Mouse (Mus musculus): Measurements from ENCODE around the gene Pabpc4. TPM values are rescaled to one million over a fixed set of nuclear protein-coding genes. Genes with fewer than 3 reads are reported as not detected.
"Not testable (repeated sequence)": the region's sequence is repeated elsewhere in the genome, so short reads cannot be mapped to it uniquely, and the experiment has no call there.

Gene Pabpc4
- polyA plus RNA-seq, 1 experiment from 2014 or later, result 39.9 TPM

DNA sequence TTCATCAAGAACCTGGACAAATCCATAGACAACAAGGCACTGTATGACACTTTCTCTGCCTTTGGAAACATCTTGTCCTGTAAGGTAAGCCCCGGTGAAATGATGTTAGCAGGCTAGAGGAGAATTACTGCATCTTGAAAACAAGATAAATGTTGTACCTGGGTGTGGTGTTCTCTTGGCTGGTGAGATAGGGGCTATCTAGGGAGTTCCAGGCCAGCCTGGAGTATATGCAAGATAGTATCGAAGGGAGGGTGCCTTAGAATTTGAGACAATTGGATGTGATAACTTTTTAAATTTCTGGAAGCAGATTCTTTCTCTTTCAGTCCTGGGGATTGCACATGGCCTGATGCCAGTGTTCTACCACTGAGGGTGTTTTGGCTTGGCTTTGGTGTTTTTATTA is 24.6 kb downstream of the Pabpc4 start:
- peaks cover 26% of the 10 kb centered on the region for H3K4me1 ChIP-seq (replicated peaks)
- peaks cover 68% of the 10 kb centered on the region for H3K36me3 ChIP-seq
- H3K27ac ChIP-seq, result no peak overlapping the region
- ATAC-seq (ENCODE audit: insufficient number of reproducible peaks, insufficient read depth, low FRiP score, low TSS enrichment, low read depth), result no peak
- no peaks in the 10 kb centered on the region for H3K9me3 ChIP-seq
- 88% methylated on average over 2 of the region's 2 CpGs for WGBS
- no peak overlapping the region for H3K4me3 ChIP-seq (replicated peaks)
- H3K9ac ChIP-seq (replicated peaks), result no peak overlapping the region
- H3K27me3 ChIP-seq, result no peaks in the 10 kb centered on the region
- no peak overlapping the region for H3K4me2 ChIP-seq

GRCm38 (mm10) chr4:123289038-123289437 is 26.9 kb downstream of the Pabpc4 start:
- H3K9ac ChIP-seq (replicated peaks), result no peak overlapping the region
- no peaks in the 10 kb centered on the region for H3K9me3 ChIP-seq
- no peak overlapping the region for H3K27ac ChIP-seq
- 87% methylated on average over 12 of the region's 12 CpGs for WGBS
- H3K4me2 ChIP-seq, result no peak overlapping the region
- no peaks in the 10 kb centered on the region for H3K27me3 ChIP-seq
- no peak overlapping the region for H3K4me3 ChIP-seq (replicated peaks)
- H3K36me3 ChIP-seq, result peaks cover 90% of the 10 kb centered on the region
- ATAC-seq (ENCODE audit: insufficient number of reproducible peaks, insufficient read depth, low FRiP score, low TSS enrichment, low read depth), result no peak
- H3K4me1 ChIP-seq (replicated peaks), result peaks cover 22% of the 10 kb centered on the region

- Histone ChIP-seq H3K4me2 (no peak overlapping the region), H3K36me3 (peaks cover 99% of the 10 kb centered on the region), H3K4me3 (replicated peaks) (no peak overlapping the region), H3K9me3 (no peaks in the 10 kb centered on the region), H3K4me1 (replicated peaks) (no peaks in the 10 kb centered on the region), H3K27me3 (no peaks in the 10 kb centered on the region), H3K9ac (replicated peaks) (no peak overlapping the region), H3K27ac (no peak overlapping the region)
- no peak for ATAC-seq (ENCODE audit: insufficient number of reproducible peaks, insufficient read depth, low FRiP score, low TSS enrichment, low read depth)
- 82% methylated on average over 3 of the region's 3 CpGs for WGBS
Observed at GRCm38 (mm10) chr4:123292390-123292789, 30.2 kb downstream of the Pabpc4 start.

DNA sequence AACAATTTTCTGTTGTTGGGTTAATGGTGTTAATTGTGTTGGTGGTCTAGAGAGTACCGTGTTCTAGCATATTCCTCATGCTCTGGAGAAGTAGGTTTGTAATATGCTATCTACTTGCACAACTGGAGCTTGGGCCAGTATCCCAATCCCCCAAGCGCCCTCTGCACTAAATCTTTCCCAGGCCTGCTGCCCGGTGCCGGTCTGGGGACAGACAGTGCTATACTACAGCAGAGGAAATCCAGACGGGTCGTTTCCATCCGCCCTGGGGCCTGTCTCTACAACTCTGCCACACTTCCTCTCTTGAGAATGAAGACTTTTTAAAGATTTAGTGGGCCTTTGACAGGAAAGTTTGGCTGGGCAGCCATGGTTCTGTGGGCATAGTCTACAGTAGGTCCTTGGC is 30.8 kb downstream of the Pabpc4 start:
- H3K4me1 ChIP-seq (replicated peaks), result no peaks in the 10 kb centered on the region
- H3K4me2 ChIP-seq, result no peak overlapping the region
- no peak for ATAC-seq (ENCODE audit: insufficient number of reproducible peaks, insufficient read depth, low FRiP score, low TSS enrichment, low read depth)
- no peaks in the 10 kb centered on the region for H3K27me3 ChIP-seq
- H3K36me3 ChIP-seq, result peaks cover 99% of the 10 kb centered on the region
- 85% methylated on average over 7 of the region's 7 CpGs for WGBS
- H3K27ac ChIP-seq, result no peak overlapping the region
- no peak overlapping the region for H3K4me3 ChIP-seq (replicated peaks)
- no peaks in the 10 kb centered on the region for H3K9me3 ChIP-seq
- no peak overlapping the region for H3K9ac ChIP-seq (replicated peaks)

GRCm38 (mm10) chr4:123293661-123294443 is 31.7 kb downstream of the Pabpc4 start:
- H3K9ac ChIP-seq (replicated peaks), result no peak overlapping the region
- no peaks in the 10 kb centered on the region for H3K27me3 ChIP-seq
- no peak for ATAC-seq (ENCODE audit: insufficient number of reproducible peaks, insufficient read depth, low FRiP score, low TSS enrichment, low read depth)
- no peak overlapping the region for H3K27ac ChIP-seq
- H3K4me2 ChIP-seq, result no peak overlapping the region
- H3K36me3 ChIP-seq, result peaks cover 97% of the 10 kb centered on the region
- H3K4me1 ChIP-seq (replicated peaks), result no peaks in the 10 kb centered on the region
- no peaks in the 10 kb centered on the region for H3K9me3 ChIP-seq
- H3K4me3 ChIP-seq (replicated peaks), result no peak overlapping the region
- 80% methylated on average over 7 of the region's 7 CpGs for WGBS

DNA sequence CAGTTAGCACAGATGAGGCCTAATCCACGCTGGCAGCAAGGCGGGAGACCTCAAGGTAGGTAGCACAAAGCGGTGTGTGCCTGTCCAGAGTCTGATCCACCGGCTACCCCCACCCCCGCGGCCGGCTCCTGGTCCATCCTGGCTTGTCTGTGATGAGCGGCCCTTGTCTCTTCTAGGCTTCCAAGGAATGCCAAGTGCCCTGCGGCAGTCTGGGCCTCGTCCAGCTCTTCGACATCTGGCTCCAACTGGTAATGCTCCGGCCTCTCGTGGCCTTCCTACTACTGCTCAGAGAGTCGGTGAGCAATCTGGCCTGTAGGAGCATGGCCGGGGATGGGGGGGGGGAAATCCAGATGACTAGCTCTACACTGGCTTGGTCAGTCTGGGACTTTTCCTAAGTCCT is 32.9 kb downstream of the Pabpc4 start:
- not testable (repeated sequence) for ATAC-seq (ENCODE audit: insufficient number of reproducible peaks, insufficient read depth, low FRiP score, low TSS enrichment, low read depth); H3K27ac ChIP-seq; H3K27me3 ChIP-seq; H3K4me3 ChIP-seq (replicated peaks); H3K4me1 ChIP-seq (replicated peaks); H3K9ac ChIP-seq (replicated peaks); H3K9me3 ChIP-seq; H3K4me2 ChIP-seq
- 90% methylated on average over 15 of the region's 15 CpGs for WGBS
- H3K36me3 ChIP-seq, result peaks cover 97% of the 10 kb centered on the region

GRCm38 (mm10) chr4:123295516-123296147 is 33.5 kb downstream of the Pabpc4 start:
- 85% methylated on average over 21 of the region's 21 CpGs for WGBS
- H3K36me3 ChIP-seq, result peaks cover 98% of the 10 kb centered on the region

GRCm38 (mm10) chr4:123296148-123296534 is 34.0 kb downstream of the Pabpc4 start:
- Histone ChIP-seq H3K27ac (no peak overlapping the region), H3K4me3 (replicated peaks) (no peak overlapping the region), H3K9me3 (no peaks in the 10 kb centered on the region), H3K9ac (replicated peaks) (no peak overlapping the region), H3K4me1 (replicated peaks) (no peaks in the 10 kb centered on the region), H3K36me3 (peaks cover 98% of the 10 kb centered on the region), H3K4me2 (no peak overlapping the region), H3K27me3 (no peaks in the 10 kb centered on the region)
- WGBS, result 85% methylated on average over 5 of the region's 5 CpGs
- ATAC-seq (ENCODE audit: insufficient number of reproducible peaks, insufficient read depth, low FRiP score, low TSS enrichment, low read depth), result no peak

More at GRCm38 (mm10) chr4:123295516-123296147, 33.5 kb downstream of the Pabpc4 start:
- Histone ChIP-seq H3K4me3 (replicated peaks) (no peak overlapping the region), H3K4me1 (replicated peaks) (no peaks in the 10 kb centered on the region), H3K9ac (replicated peaks) (no peak overlapping the region), H3K27ac (no peak overlapping the region), H3K9me3 (no peaks in the 10 kb centered on the region), H3K4me2 (no peak overlapping the region), H3K27me3 (no peaks in the 10 kb centered on the region)
- no peak for ATAC-seq (ENCODE audit: insufficient number of reproducible peaks, insufficient read depth, low FRiP score, low TSS enrichment, low read depth)

DNA sequence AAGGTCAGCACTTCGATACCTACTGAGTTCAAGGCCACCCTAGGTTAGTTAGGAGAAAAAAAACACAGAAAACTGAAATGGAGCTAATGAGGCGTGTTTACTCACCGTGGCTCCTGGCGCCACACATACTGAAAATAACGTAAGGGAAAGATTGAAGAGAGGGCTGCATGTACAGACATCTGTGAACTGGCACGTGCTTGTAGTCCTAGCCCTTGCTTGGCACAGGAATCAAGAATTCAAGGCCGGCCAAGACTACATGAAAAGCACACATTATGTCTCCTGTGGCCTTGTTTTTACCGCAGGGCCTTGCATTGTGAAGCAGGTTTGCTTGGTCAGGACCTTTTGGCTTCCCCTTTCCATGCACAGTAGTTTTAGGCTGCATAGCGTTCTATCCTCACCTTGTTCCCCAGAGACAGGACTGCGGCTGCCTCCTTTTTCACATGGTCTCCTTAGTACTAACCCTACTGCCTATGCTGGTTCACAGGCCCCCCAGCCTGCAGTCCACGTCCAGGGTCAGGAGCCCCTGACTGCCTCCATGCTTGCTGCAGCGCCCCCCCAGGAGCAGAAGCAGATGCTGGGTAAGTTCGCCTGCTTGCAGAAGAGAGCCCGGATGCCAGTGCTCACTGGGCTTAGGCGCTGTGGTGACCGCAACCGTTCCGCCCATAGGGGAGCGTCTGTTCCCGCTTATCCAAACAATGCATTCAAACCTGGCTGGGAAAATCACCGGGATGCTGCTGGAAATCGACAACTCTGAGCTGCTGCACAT is 35.2 kb downstream of the Pabpc4 start:
- 93% methylated on average over 22 of the region's 22 CpGs for WGBS

DNA sequence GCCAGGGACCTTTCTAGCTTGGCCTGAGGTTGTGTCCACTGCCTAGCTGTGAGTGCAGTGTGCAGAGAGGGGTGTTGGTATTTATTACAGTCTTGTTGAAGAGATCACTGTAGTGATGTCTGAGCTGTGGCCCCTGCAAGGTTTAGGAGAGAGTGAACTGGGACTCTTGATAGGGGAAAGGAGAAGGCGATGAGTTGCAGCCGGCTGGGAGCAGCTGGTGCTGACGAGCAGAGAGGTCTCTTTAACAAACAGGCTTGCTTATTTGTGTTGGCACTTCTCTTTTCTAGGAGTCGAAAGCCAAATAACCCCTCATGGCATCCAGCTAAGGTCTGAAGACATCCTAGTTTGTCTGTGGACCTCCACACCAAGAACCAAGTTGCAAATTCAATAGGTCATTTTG is 36.1 kb downstream of the Pabpc4 start:
- Histone ChIP-seq H3K4me3 (replicated peaks) (no peak overlapping the region), H3K36me3 (peaks cover 98% of the 10 kb centered on the region), H3K27me3 (no peaks in the 10 kb centered on the region), H3K27ac (no peak overlapping the region), H3K4me1 (replicated peaks) (no peaks in the 10 kb centered on the region), H3K9me3 (no peaks in the 10 kb centered on the region), H3K9ac (replicated peaks) (no peak overlapping the region), H3K4me2 (no peak overlapping the region)
- WGBS, result 87% methylated on average over 4 of the region's 4 CpGs
- no peak for ATAC-seq (ENCODE audit: insufficient number of reproducible peaks, insufficient read depth, low FRiP score, low TSS enrichment, low read depth)

More for the DNA sequence above, 35.2 kb downstream of the Pabpc4 start:
- Histone ChIP-seq H3K27ac (no peak overlapping the region), H3K4me2 (no peak overlapping the region), H3K9ac (replicated peaks) (no peak overlapping the region), H3K27me3 (no peaks in the 10 kb centered on the region), H3K4me3 (replicated peaks) (no peak overlapping the region), H3K36me3 (peaks cover 98% of the 10 kb centered on the region), H3K9me3 (no peaks in the 10 kb centered on the region), H3K4me1 (replicated peaks) (no peaks in the 10 kb centered on the region)
- no peak for ATAC-seq (ENCODE audit: insufficient number of reproducible peaks, insufficient read depth, low FRiP score, low TSS enrichment, low read depth)

DNA sequence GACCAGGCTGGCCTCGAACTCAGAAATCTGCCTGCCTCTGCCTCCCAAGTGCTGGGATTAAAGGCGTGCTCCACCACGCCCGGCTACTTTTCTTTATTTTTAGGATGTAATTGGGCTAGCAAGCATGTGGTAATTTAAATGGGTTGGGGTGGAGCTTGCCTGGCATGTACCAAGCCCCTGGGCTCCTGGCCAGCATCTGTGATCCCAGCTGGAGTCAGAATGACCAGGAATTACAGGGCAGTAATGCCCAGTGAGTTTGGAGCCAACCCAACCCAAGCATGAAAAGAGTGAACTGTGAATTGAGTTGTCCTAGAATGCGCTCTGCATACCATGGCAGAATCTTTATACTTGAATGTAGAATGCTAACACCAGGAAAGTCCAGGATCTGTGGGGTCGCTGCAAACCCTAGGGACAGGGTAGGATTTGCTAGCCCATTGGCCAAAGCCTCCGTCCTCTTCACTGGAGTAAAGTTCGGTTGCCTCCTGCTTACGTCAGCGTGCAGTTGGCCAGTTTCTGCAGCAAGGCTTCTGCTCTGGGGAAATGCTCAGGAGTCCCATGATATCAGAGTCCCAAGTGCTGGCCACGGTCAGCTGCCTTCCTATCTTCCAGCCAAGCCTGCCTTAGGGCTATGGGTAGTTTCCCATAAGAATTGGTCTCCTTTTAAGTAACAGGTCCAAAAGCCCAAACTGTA is 37.0 kb downstream of the Pabpc4 start:
- Histone ChIP-seq H3K27ac (no peak overlapping the region), H3K27me3 (no peaks in the 10 kb centered on the region), H3K9ac (replicated peaks) (no peak overlapping the region), H3K9me3 (0 out of 2 replicates have a peak, but pooled peaks cover 7% of the 10 kb centered on the region), H3K36me3 (peaks cover 98% of the 10 kb centered on the region), H3K4me1 (replicated peaks) (no peaks in the 10 kb centered on the region), H3K4me2 (no peak overlapping the region), H3K4me3 (replicated peaks) (no peak overlapping the region)
- WGBS, result 94% methylated on average over 11 of the region's 11 CpGs
- no peak for ATAC-seq (ENCODE audit: insufficient number of reproducible peaks, insufficient read depth, low FRiP score, low TSS enrichment, low read depth)
